Mouse (Mus musculus): ENCODE data around the gene Styxl1. TPM values are rescaled to one million over a fixed set of nuclear protein-coding genes. Genes with fewer than 3 reads are reported as not detected.
A peak's percentile ranks its signal among the peaks of the same experiment; 100 is the strongest.

Gene Styxl1
- polyA plus RNA-seq, 1 experiment from 2014 or later, result 0.42 TPM

DNA sequence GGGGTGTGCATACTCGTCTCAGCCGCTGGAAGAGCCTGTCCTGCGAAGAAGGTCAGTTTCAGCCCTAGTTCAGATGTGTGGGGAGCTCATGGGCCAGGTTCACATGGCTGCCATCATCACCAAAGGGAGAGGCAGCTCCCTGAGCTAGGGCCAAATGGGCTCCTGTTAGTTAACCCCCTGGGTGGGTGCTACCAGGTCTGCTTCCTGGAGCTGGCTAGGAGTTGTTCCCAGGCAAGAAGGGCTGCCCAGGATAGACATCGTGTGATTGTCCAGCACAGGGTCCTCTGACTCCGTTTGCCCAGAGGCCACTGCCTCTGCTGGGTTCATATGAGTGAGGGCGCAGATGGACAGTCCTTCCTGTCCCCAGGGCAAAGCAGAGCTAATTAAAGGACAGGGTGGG is 52.2 kb downstream of the Styxl1 start:
- ATAC-seq (ENCODE audit: insufficient number of reproducible peaks, insufficient read depth, low FRiP score, low read depth), result no peak
- peak overlapping the region; percentile 39 for H3K4me2 ChIP-seq (ENCODE audit: low read length)
- H3K27ac ChIP-seq (replicated peaks in 1 of 2; ENCODE audit: control insufficient read depth in 1 of 2, insufficient read depth in 1 of 2, low read depth in 2 of 2, low read length in 2 of 2), result peak overlapping the region in 1 of 2 experiments; percentile 67; a peak in 2 of 4 replicates
- H3K9ac ChIP-seq (ENCODE audit: low read length), result peak overlapping the region; percentile 55
- H3K9me3 ChIP-seq (ENCODE audit: control insufficient read depth, low read length), result no peaks in the 10 kb centered on the region
- H3K27me3 ChIP-seq (ENCODE audit: control insufficient read depth, insufficient read depth, low read length), result no peaks in the 10 kb centered on the region
- peaks cover 26% of the 10 kb centered on the region for H3K36me3 ChIP-seq (ENCODE audit: control insufficient read depth, insufficient read depth, low read length)
- WGBS, result 49% methylated on average over 6 of the region's 6 CpGs
- H3K4me3 ChIP-seq (ENCODE audit: control insufficient read depth in 1 of 2, insufficient read depth in 1 of 2, low read depth in 1 of 2, low read length in 2 of 2), result 0 out of 4 replicates have a peak overlapping the region, but pooled peaks of 1 of the 2 experiments have one; percentile 9
- H3K4me1 ChIP-seq (ENCODE audit: control insufficient read depth in 2 of 2, insufficient read depth in 2 of 2, low read length in 2 of 2), result peaks cover 38 to 60% of the 10 kb centered on the region in 2 experiments

- Histone ChIP-seq H3K27ac (replicated peaks in 1 of 2; ENCODE audit: control insufficient read depth in 1 of 2, insufficient read depth in 1 of 2, low read depth in 2 of 2, low read length in 2 of 2) (peak overlapping the region; percentile 19 to 59; a peak in 2 of 4 replicates), H3K9ac (ENCODE audit: low read length) (peak overlapping the region; percentile 55), H3K4me2 (ENCODE audit: low read length) (peak overlapping the region; percentile 39), H3K9me3 (ENCODE audit: control insufficient read depth, low read length) (no peaks in the 10 kb centered on the region), H3K27me3 (ENCODE audit: control insufficient read depth, insufficient read depth, low read length) (no peaks in the 10 kb centered on the region), H3K36me3 (ENCODE audit: control insufficient read depth, insufficient read depth, low read length) (peaks cover 20% of the 10 kb centered on the region), H3K4me1 (ENCODE audit: control insufficient read depth in 2 of 2, insufficient read depth in 2 of 2, low read length in 2 of 2) (peaks cover 38 to 60% of the 10 kb centered on the region in 2 experiments), H3K4me3 (ENCODE audit: control insufficient read depth in 1 of 2, insufficient read depth in 1 of 2, low read depth in 1 of 2, low read length in 2 of 2) (no peak overlapping the region)
- peak; percentile 23; the same call in 1 of the 2 replicates for ATAC-seq (ENCODE audit: insufficient number of reproducible peaks, insufficient read depth, low FRiP score, low read depth)
- WGBS, result 40% methylated on average over 8 of the region's 8 CpGs
Observed at GRCm38 (mm10) chr5:135725391-135725841, 52.8 kb downstream of the Styxl1 start.

GRCm38 (mm10) chr5:135724536-135725322 is 53.5 kb downstream of the Styxl1 start:
- Histone ChIP-seq H3K4me2 (ENCODE audit: low read length) (peak overlapping the region; percentile 39; the same call in 1 of the 2 replicates), H3K27ac (replicated peaks in 1 of 2; ENCODE audit: control insufficient read depth in 1 of 2, insufficient read depth in 1 of 2, low read depth in 2 of 2, low read length in 2 of 2) (peak overlapping the region; percentile 23 to 33; a peak in 2 of 4 replicates), H3K27me3 (ENCODE audit: control insufficient read depth, insufficient read depth, low read length) (no peaks in the 10 kb centered on the region), H3K36me3 (ENCODE audit: control insufficient read depth, insufficient read depth, low read length) (peaks cover 15% of the 10 kb centered on the region), H3K4me3 (ENCODE audit: control insufficient read depth in 1 of 2, insufficient read depth in 1 of 2, low read depth in 1 of 2, low read length in 2 of 2) (no peak overlapping the region), H3K9me3 (ENCODE audit: control insufficient read depth, low read length) (no peaks in the 10 kb centered on the region), H3K9ac (ENCODE audit: low read length) (peak overlapping the region; percentile 12), H3K4me1 (ENCODE audit: control insufficient read depth in 2 of 2, insufficient read depth in 2 of 2, low read length in 2 of 2) (peaks cover 38 to 63% of the 10 kb centered on the region in 2 experiments)
- no peak for ATAC-seq (ENCODE audit: insufficient number of reproducible peaks, insufficient read depth, low FRiP score, low read depth)
- WGBS, result 26% methylated on average over 9 of the region's 9 CpGs

GRCm38 (mm10) chr5:135723165-135723751 is 54.9 kb downstream of the Styxl1 start:
- peaks cover 7% of the 10 kb centered on the region; the same call in 1 of the 2 replicates for H3K36me3 ChIP-seq (ENCODE audit: control insufficient read depth, insufficient read depth, low read length)
- H3K27ac ChIP-seq (replicated peaks in 1 of 2; ENCODE audit: control insufficient read depth in 1 of 2, insufficient read depth in 1 of 2, low read depth in 2 of 2, low read length in 2 of 2), result no peak overlapping the region
- WGBS, result 46% methylated on average over 3 of the region's 3 CpGs
- no peak overlapping the region for H3K4me3 ChIP-seq (ENCODE audit: control insufficient read depth in 1 of 2, insufficient read depth in 1 of 2, low read depth in 1 of 2, low read length in 2 of 2)
- H3K9me3 ChIP-seq (ENCODE audit: control insufficient read depth, low read length), result no peaks in the 10 kb centered on the region
- H3K27me3 ChIP-seq (ENCODE audit: control insufficient read depth, insufficient read depth, low read length), result no peaks in the 10 kb centered on the region
- no peak overlapping the region for H3K4me2 ChIP-seq (ENCODE audit: low read length)
- no peak for ATAC-seq (ENCODE audit: insufficient number of reproducible peaks, insufficient read depth, low FRiP score, low read depth)
- H3K4me1 ChIP-seq (ENCODE audit: control insufficient read depth in 2 of 2, insufficient read depth in 2 of 2, low read length in 2 of 2), result peaks cover 38 to 63% of the 10 kb centered on the region in 2 experiments
- H3K9ac ChIP-seq (ENCODE audit: low read length), result no peak overlapping the region

DNA sequence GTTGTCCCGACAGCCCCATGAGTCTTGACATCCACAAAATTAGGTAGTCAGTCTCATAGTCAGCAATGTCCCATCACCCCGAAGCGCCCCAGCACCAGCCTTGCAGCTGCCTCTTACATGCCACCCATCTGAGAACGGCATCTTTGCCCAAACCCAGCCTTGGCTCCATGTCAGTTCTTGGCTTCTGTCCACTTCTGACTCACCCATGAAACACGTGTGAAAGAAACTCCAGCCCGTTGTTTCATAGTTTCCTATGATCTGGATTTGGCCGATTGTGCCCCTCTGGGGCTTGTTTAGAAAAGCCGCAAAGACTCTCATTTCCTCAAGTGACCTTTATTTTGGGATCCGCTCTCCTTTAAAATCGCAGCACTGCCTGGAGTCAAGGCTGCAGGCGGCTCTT is 56.1 kb downstream of the Styxl1 start:
- Histone ChIP-seq H3K36me3 (ENCODE audit: control insufficient read depth, insufficient read depth, low read length) (peaks cover 17% of the 10 kb centered on the region), H3K9me3 (ENCODE audit: control insufficient read depth, low read length) (no peaks in the 10 kb centered on the region), H3K4me1 (ENCODE audit: control insufficient read depth in 2 of 2, insufficient read depth in 2 of 2, low read length in 2 of 2) (peaks cover 34 to 55% of the 10 kb centered on the region in 2 experiments), H3K9ac (ENCODE audit: low read length) (no peak overlapping the region), H3K27ac (replicated peaks in 1 of 2; ENCODE audit: control insufficient read depth in 1 of 2, insufficient read depth in 1 of 2, low read depth in 2 of 2, low read length in 2 of 2) (peak overlapping the region; percentile 26 to 52; a peak in 3 of 4 replicates), H3K27me3 (ENCODE audit: control insufficient read depth, insufficient read depth, low read length) (no peaks in the 10 kb centered on the region), H3K4me3 (ENCODE audit: control insufficient read depth in 1 of 2, insufficient read depth in 1 of 2, low read depth in 1 of 2, low read length in 2 of 2) (no peak overlapping the region), H3K4me2 (ENCODE audit: low read length) (peak overlapping the region; percentile 38)
- no peak for ATAC-seq (ENCODE audit: insufficient number of reproducible peaks, insufficient read depth, low FRiP score, low read depth)
- 46% methylated on average over 11 of the region's 11 CpGs for WGBS

DNA sequence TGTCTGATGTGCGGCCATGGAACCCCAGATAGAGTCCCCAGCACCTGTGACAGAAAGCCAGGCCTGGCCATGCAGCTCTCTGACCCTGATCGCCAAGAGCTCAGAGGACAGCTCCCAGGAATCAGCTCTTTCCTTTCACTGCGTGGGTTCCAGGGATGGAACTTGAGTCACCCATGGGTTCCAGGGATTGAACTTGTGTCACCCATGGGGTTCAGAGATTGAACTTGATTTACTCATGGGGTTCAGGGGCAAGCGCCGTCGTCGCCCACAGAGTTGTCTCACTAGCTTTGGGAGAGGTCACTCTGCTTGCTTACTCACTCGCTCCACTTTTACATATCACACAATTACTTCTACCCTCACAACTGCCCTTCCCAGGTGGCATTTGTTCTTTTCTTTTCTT is 57.1 kb downstream of the Styxl1 start:
- peaks cover 24 to 44% of the 10 kb centered on the region in 2 experiments for H3K4me1 ChIP-seq (ENCODE audit: control insufficient read depth in 2 of 2, insufficient read depth in 2 of 2, low read length in 2 of 2)
- H3K9ac ChIP-seq (ENCODE audit: low read length), result no peak overlapping the region
- 91% methylated on average over 8 of the region's 8 CpGs for WGBS
- H3K4me2 ChIP-seq (ENCODE audit: low read length), result no peak overlapping the region
- H3K9me3 ChIP-seq (ENCODE audit: control insufficient read depth, low read length), result no peaks in the 10 kb centered on the region
- ATAC-seq (ENCODE audit: insufficient number of reproducible peaks, insufficient read depth, low FRiP score, low read depth), result no peak
- no peak overlapping the region for H3K27ac ChIP-seq (replicated peaks in 1 of 2; ENCODE audit: control insufficient read depth in 1 of 2, insufficient read depth in 1 of 2, low read depth in 2 of 2, low read length in 2 of 2)
- no peaks in the 10 kb centered on the region for H3K27me3 ChIP-seq (ENCODE audit: control insufficient read depth, insufficient read depth, low read length)
- no peak overlapping the region for H3K4me3 ChIP-seq (ENCODE audit: control insufficient read depth in 1 of 2, insufficient read depth in 1 of 2, low read depth in 1 of 2, low read length in 2 of 2)
- peaks cover 26% of the 10 kb centered on the region for H3K36me3 ChIP-seq (ENCODE audit: control insufficient read depth, insufficient read depth, low read length)

GRCm38 (mm10) chr5:135720121-135720520 is 58.1 kb downstream of the Styxl1 start:
- Histone ChIP-seq H3K27me3 (ENCODE audit: control insufficient read depth, insufficient read depth, low read length) (no peaks in the 10 kb centered on the region), H3K36me3 (ENCODE audit: control insufficient read depth, insufficient read depth, low read length) (peaks cover 30% of the 10 kb centered on the region), H3K27ac (replicated peaks in 1 of 2; ENCODE audit: control insufficient read depth in 1 of 2, insufficient read depth in 1 of 2, low read depth in 2 of 2, low read length in 2 of 2) (no peak overlapping the region), H3K4me2 (ENCODE audit: low read length) (no peak overlapping the region), H3K9me3 (ENCODE audit: control insufficient read depth, low read length) (no peaks in the 10 kb centered on the region), H3K9ac (ENCODE audit: low read length) (no peak overlapping the region), H3K4me1 (ENCODE audit: control insufficient read depth in 2 of 2, insufficient read depth in 2 of 2, low read length in 2 of 2) (peaks cover 15 to 35% of the 10 kb centered on the region in 2 experiments), H3K4me3 (ENCODE audit: control insufficient read depth in 1 of 2, insufficient read depth in 1 of 2, low read depth in 1 of 2, low read length in 2 of 2) (no peak overlapping the region)
- no peak for ATAC-seq (ENCODE audit: insufficient number of reproducible peaks, insufficient read depth, low FRiP score, low read depth)
- 69% methylated on average over 3 of the region's 3 CpGs for WGBS

Data from heart, embryonic 14.5 days (tissue).